Mouse (Mus musculus): ENCODE results near the gene Duxbl1.
"Not testable (repeated sequence)": the region's sequence is repeated elsewhere in the genome, so short reads cannot be mapped to it uniquely, and the experiment has no call there.

GRCm38 (mm10) chr14:26007462-26007861 lies 29.1 kb downstream of the Duxbl1 start:
- not testable (repeated sequence) for TF ChIP-seq CTCF (IDR thresholded peaks at IDR 0.05 in 2 of 3, conservative IDR thresholded peaks at IDR 0.05 in 1 of 3; ENCODE audit: control insufficient read depth in 1 of 3, insufficient read depth in 1 of 3, low read depth in 2 of 3, low read length in 3 of 3, poor library complexity in 1 of 3, severe bottlenecking in 1 of 3); TCF12 (IDR thresholded peaks at IDR 0.05; ENCODE audit: low read depth, low read length); MAX (IDR thresholded peaks at IDR 0.05; ENCODE audit: low read length); ZMIZ1 (IDR thresholded peaks at IDR 0.05; ENCODE audit: low read depth, low read length); POLR2AphosphoS5 (IDR thresholded peaks at IDR 0.05; ENCODE audit: borderline replicate concordance, low read depth, low read length)

Data from MEL (cell line).